Mouse (Mus musculus) forebrain, embryonic 12.5 days (tissue): Measurements from ENCODE around the gene Rdh12. TPM values are rescaled to one million over a fixed set of nuclear protein-coding genes. Genes with fewer than 3 reads are reported as not detected.

ENCODE experiments used
- ATAC-seq: fragments of 200-750 bp; cut with Nextera tagmentation; 2 replicates; pipeline ENCODE4 v1.8.0; 2017; ENCODE audit warnings: moderate TSS enrichment; ENCODE audit not compliant: low FRiP score
- H3K27ac ChIP-seq: fragments of 300-500 bp; sonication (generic); 2 replicates; pipeline ENCODE4 v1.5.1; 2016; ENCODE audit warnings: mild to moderate bottlenecking
- H3K27me3 ChIP-seq: fragments of 300-500 bp; sonication (generic); 2 replicates; pipeline ENCODE4 v1.6.1; 2016; ENCODE audit warnings: mild to moderate bottlenecking
- H3K36me3 ChIP-seq: fragments of 300-500 bp; sonication (generic); replicated peaks from 2 replicates; pipeline ENCODE4 v1.6.1; 2016; ENCODE audit warnings: mild to moderate bottlenecking
- H3K4me1 ChIP-seq: fragments of 300-500 bp; sonication (generic); 2 replicates; pipeline ENCODE4 v1.6.1; 2016
- H3K4me2 ChIP-seq: fragments of 300-500 bp; sonication (generic); 2 replicates; pipeline ENCODE4 v1.6.1; 2016; ENCODE audit warnings: mild to moderate bottlenecking, moderate library complexity
- H3K4me3 ChIP-seq: fragments of 300-500 bp; sonication (generic); replicated peaks from 2 replicates; pipeline ENCODE4 v1.5.1; 2016; ENCODE audit warnings: mild to moderate bottlenecking
- H3K9ac ChIP-seq: fragments of 300-500 bp; sonication (generic); 2 replicates; pipeline ENCODE4 v1.6.1; 2016; ENCODE audit warnings: mild to moderate bottlenecking
- H3K9me3 ChIP-seq: fragments of 300-500 bp; sonication (generic); 2 replicates; pipeline ENCODE4 v1.6.1; 2016
- WGBS: fragments of 180-500 bp; shearing (Covaris S2); methylation state at CpG from one replicate; pipeline ENCODE4 v1.1.7; 2016; 5-methylcytosine and 5-hydroxymethylcytosine counted together
- polyA plus RNA-seq: library from polyadenylated mRNA; unstranded; fragments of >200 nt; fragmentation: Nextera tagmentation; extraction: Ambion mirVana; gene quantifications from 2 replicates; pipeline ENCODE4 v1.2.1, GENCODE M21; 2016

The Rdh12 gene
- polyA plus RNA-seq, 1 experiment from 2014 or later, result 1.5 TPM

DNA sequence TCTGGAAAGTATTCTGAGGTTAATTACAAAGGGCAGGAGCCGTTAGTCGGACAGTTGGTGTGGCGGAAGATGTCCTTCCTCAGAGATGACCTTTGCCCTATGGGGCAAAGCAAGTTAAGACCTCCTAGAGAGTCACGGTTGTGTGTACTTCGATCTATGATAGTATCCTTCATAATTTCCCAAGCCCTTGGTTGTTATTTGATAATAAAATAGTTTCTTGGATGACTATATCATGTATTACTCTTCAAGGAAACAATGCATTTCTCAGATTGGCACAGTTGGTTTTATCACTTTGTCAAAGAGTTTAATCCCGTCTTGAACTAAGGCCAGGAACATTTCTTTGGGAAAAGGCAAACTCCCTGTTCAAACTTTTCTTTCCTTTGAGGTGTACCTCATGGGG, 16.5 kb upstream of the Rdh12 start, which contains the start of gene Rdh11:
Gene Rdh11, minus strand, starts transcription at position 101 of the 400 bp plus-strand sequence.
- ATAC-seq, result peak; percentile 34; the same call in 1 of the 2 replicates
- Histone ChIP-seq H3K27ac (peak within 1 kb of the TSS; percentile 65), H3K4me2 (peak within 1 kb of the TSS; percentile 81), H3K4me1 (peaks cover 20% of the 10 kb centered on the region), H3K36me3 (peaks cover 11% of the 10 kb centered on the region), H3K27me3 (no peaks in the 10 kb centered on the region), H3K9ac (peak within 1 kb of the TSS; percentile 79), H3K9me3 (no peaks in the 10 kb centered on the region), H3K4me3 (peak within 1 kb of the TSS; percentile 74)
- WGBS, result 65% methylated on average over 6 of the region's 6 CpGs

GRCm38 (mm10) chr12:79193441-79193840, 15.3 kb upstream of the Rdh12 start:
- H3K36me3 ChIP-seq, result no peaks in the 10 kb centered on the region; the same call in 1 of the 2 replicates
- ATAC-seq, result no peak
- no peak overlapping the region for H3K9ac ChIP-seq
- no peaks in the 10 kb centered on the region for H3K27me3 ChIP-seq
- no peak overlapping the region for H3K4me3 ChIP-seq
- H3K27ac ChIP-seq, result no peak overlapping the region
- H3K9me3 ChIP-seq, result no peaks in the 10 kb centered on the region
- H3K4me1 ChIP-seq, result peaks cover 20% of the 10 kb centered on the region
- no peak overlapping the region for H3K4me2 ChIP-seq
- 9% methylated on average over 3 of the region's 3 CpGs for WGBS

DNA sequence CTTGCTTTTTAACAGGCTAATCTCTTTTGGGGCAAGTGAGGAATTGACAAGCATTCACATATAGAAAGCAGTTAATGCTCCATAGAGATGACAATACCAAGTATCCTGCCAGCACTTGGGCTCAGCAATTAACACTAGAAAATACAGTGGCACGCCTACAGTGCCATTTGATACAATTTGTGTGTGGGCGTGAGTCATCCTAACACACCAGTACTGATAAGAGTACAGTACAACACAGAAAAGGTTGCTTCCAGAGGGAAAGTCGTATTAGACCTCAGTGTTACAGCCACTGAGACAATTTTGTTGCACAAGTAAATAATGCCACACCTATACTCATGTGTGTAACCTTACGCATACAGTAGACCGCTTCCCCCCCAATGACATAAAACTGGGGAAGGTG, 11.6 kb upstream of the Rdh12 start:
- no peak for ATAC-seq
- Histone ChIP-seq H3K27ac (no peak overlapping the region), H3K27me3 (no peaks in the 10 kb centered on the region), H3K4me1 (no peaks in the 10 kb centered on the region), H3K9ac (no peak overlapping the region), H3K4me3 (no peak overlapping the region), H3K4me2 (no peak overlapping the region), H3K9me3 (no peaks in the 10 kb centered on the region), H3K36me3 (no peaks in the 10 kb centered on the region)
- WGBS, result 86% methylated on average over 5 of the region's 5 CpGs

DNA sequence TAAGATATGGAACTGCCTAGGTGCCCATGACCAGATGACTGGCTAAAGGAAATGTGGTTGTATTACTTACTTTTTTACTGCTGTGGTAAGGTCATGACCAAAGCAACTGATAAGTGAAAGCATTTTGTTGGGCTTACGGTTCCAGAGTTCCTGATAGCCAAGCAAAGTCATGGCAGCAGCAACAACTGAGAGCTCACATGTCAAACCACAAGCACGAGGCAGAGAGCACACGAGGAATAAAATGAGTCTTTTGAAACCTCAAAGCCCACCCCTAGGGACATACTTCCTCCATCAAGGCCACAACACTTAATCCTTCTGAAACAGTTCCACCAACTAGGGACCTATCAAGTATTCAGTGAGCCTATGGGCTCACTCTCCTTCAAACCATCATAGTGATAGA, 6.8 kb upstream of the Rdh12 start:
- H3K4me1 ChIP-seq, result no peaks in the 10 kb centered on the region
- no peak overlapping the region for H3K9ac ChIP-seq
- H3K9me3 ChIP-seq, result no peaks in the 10 kb centered on the region
- no peaks in the 10 kb centered on the region for H3K27me3 ChIP-seq
- WGBS, result 78% methylated on average over 3 of the region's 3 CpGs
- no peaks in the 10 kb centered on the region for H3K36me3 ChIP-seq
- H3K27ac ChIP-seq, result no peak overlapping the region
- no peak overlapping the region for H3K4me2 ChIP-seq
- H3K4me3 ChIP-seq, result no peak overlapping the region
- no peak for ATAC-seq

- ATAC-seq, result no peak
- no peak overlapping the region for H3K27ac ChIP-seq
- WGBS, result 83% methylated on average over 8 of the region's 8 CpGs
- H3K9me3 ChIP-seq, result no peaks in the 10 kb centered on the region
- no peaks in the 10 kb centered on the region for H3K36me3 ChIP-seq
- no peak overlapping the region for H3K9ac ChIP-seq
- H3K4me3 ChIP-seq, result no peak overlapping the region
- peaks cover 8% of the 10 kb centered on the region for H3K4me1 ChIP-seq
- no peak overlapping the region for H3K4me2 ChIP-seq
- H3K27me3 ChIP-seq, result no peaks in the 10 kb centered on the region
These were observed 2.7 kb downstream of the Rdh12 start for GRCm38 (mm10) chr12:79211447-79211846.

GRCm38 (mm10) chr12:79217511-79217910, 8.8 kb downstream of the Rdh12 start:
- no peak for ATAC-seq
- WGBS, result 80% methylated on average over 5 of the region's 5 CpGs
- no peak overlapping the region for H3K4me3 ChIP-seq
- no peaks in the 10 kb centered on the region for H3K4me1 ChIP-seq
- H3K36me3 ChIP-seq, result no peaks in the 10 kb centered on the region
- H3K27me3 ChIP-seq, result no peaks in the 10 kb centered on the region
- H3K4me2 ChIP-seq, result no peak overlapping the region
- H3K9ac ChIP-seq, result no peak overlapping the region
- no peak overlapping the region for H3K27ac ChIP-seq
- H3K9me3 ChIP-seq, result no peaks in the 10 kb centered on the region

DNA sequence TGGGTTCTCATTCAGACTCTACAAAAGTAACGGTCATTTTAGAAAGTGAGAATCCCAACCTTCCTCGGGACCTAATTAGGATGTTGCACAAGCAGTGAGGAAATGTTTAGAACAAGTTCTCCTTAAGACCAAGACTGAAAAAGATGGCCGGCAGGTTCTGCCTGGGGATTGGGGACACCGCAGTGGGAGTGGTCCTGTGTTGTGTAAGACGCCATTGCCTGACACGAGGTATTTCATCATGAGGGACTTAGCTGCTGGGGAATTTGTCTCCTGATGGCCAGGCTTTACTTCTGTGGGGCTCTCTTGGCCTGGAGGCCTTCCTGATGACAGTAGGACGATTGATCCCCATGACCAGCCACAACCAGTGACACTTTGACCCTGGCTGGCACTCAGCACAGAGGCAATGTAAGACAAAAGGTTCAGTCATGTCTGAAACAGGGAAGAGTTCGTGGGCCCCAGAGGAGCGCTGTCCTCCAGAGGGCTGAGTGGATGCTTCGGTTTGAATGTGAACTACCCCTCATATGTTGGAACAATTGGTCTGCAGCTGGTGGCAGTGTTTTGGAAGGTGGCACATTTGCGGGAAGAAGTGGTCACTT, 26.9 kb downstream of the Rdh12 start:
- Histone ChIP-seq H3K4me1 (peaks cover 6% of the 10 kb centered on the region; the same call in 1 of the 2 replicates), H3K27me3 (no peaks in the 10 kb centered on the region), H3K27ac (no peak overlapping the region), H3K9ac (no peak overlapping the region), H3K4me3 (no peak overlapping the region), H3K9me3 (no peaks in the 10 kb centered on the region), H3K36me3 (peaks cover 59% of the 10 kb centered on the region), H3K4me2 (no peak overlapping the region)
- ATAC-seq, result no peak
- WGBS, result 83% methylated on average over 11 of the region's 11 CpGs

DNA sequence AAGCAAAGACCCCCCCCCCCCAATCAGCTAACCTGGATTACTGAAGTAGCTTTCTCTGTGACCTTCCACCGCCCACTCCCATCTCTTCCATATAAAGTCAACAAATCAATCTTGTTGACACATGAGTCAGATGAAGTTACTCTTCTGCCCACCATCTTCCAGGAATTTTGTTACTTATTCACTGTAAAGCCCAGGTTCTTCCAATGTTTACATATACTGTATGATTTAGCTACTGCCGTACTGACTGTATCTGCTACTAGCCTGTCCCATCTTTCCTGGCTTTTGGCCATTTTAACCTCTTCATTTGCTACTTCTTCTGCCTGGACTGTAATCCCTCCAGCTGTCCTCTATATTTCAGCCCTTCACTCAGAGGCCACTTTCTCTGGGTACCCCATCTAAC, 33.3 kb downstream of the Rdh12 start:
- H3K27me3 ChIP-seq, result no peaks in the 10 kb centered on the region
- no peak overlapping the region for H3K27ac ChIP-seq
- no peak overlapping the region for H3K4me3 ChIP-seq
- H3K4me2 ChIP-seq, result no peak overlapping the region
- ATAC-seq, result no peak
- peaks cover 97% of the 10 kb centered on the region for H3K36me3 ChIP-seq
- 100% methylated on average over 2 of the region's 2 CpGs for WGBS
- no peaks in the 10 kb centered on the region for H3K9me3 ChIP-seq
- H3K4me1 ChIP-seq, result no peaks in the 10 kb centered on the region
- H3K9ac ChIP-seq, result no peak overlapping the region

- Histone ChIP-seq H3K9me3 (no peaks in the 10 kb centered on the region), H3K4me3 (no peak overlapping the region), H3K4me2 (no peak overlapping the region), H3K27ac (no peak overlapping the region), H3K4me1 (no peaks in the 10 kb centered on the region), H3K36me3 (peaks cover 95% of the 10 kb centered on the region), H3K9ac (no peak overlapping the region), H3K27me3 (no peaks in the 10 kb centered on the region)
- 93% methylated on average over 6 of the region's 6 CpGs for WGBS
- ATAC-seq, result no peak
These were observed 34.2 kb downstream of the Rdh12 start for GRCm38 (mm10) chr12:79242921-79243320.

DNA sequence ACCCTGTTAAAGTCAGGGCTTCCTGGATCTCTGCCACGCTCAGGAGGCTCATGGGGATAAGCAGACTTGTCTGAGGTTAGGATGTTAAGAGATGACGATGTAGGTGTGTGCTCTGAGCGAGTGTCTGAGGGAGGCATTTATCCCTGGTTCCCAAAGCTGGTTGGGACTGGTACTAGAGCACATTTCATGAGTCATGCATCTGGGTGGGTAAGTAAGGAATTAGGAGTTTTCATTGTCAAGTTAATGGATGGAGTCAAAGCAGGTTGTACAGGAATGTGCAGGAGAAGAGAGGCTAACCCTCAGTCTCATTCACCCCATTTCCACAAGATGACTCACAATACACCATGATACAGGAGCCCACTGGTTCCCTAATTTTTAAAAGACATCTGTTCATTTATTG, 39.4 kb downstream of the Rdh12 start:
- ATAC-seq, result no peak
- WGBS, result 95% methylated on average over 3 of the region's 3 CpGs
- H3K9ac ChIP-seq, result no peak overlapping the region
- no peaks in the 10 kb centered on the region for H3K4me1 ChIP-seq
- H3K9me3 ChIP-seq, result no peaks in the 10 kb centered on the region
- no peak overlapping the region for H3K4me2 ChIP-seq
- no peaks in the 10 kb centered on the region for H3K27me3 ChIP-seq
- H3K27ac ChIP-seq, result no peak overlapping the region
- H3K36me3 ChIP-seq, result peaks cover 93% of the 10 kb centered on the region
- no peak overlapping the region for H3K4me3 ChIP-seq

- Histone ChIP-seq H3K27me3 (no peaks in the 10 kb centered on the region), H3K4me3 (no peak overlapping the region), H3K4me2 (no peak overlapping the region), H3K4me1 (no peaks in the 10 kb centered on the region), H3K27ac (no peak overlapping the region), H3K9me3 (no peaks in the 10 kb centered on the region), H3K36me3 (peaks cover 67% of the 10 kb centered on the region), H3K9ac (no peak overlapping the region)
- WGBS, result 92% methylated on average over 9 of the region's 9 CpGs
- ATAC-seq, result no peak
These were observed 44.8 kb downstream of the Rdh12 start for GRCm38 (mm10) chr12:79253294-79254053.

GRCm38 (mm10) chr12:79254975-79255374, 46.3 kb downstream of the Rdh12 start:
- no peak overlapping the region for H3K27ac ChIP-seq
- peaks cover 55% of the 10 kb centered on the region for H3K36me3 ChIP-seq
- no peaks in the 10 kb centered on the region for H3K27me3 ChIP-seq
- no peak for ATAC-seq
- H3K9ac ChIP-seq, result no peak overlapping the region
- no peak overlapping the region for H3K4me3 ChIP-seq
- H3K4me2 ChIP-seq, result no peak overlapping the region
- WGBS, result 96% methylated on average over 10 of the region's 10 CpGs
- no peaks in the 10 kb centered on the region for H3K4me1 ChIP-seq
- H3K9me3 ChIP-seq, result no peaks in the 10 kb centered on the region

DNA sequence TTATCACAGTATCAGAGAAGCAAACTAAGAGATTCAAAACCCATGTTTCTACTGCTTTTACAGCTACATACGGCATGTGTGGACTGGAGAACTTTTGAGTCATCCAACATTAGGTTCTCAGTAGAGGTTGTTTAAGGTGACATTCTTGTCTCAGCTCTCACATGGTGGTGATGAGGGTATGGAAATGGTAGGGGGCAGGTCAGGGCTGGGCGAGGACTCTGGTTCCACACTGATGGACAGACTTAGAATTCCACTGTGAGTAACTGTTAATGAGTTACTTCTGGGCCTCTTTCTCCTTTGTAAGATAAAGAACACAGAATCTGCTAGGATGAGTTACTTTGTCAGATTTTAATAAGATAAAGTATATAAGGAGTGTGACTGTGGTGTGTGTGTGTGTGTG, 51.4 kb downstream of the Rdh12 start:
- H3K4me3 ChIP-seq, result no peak overlapping the region
- no peaks in the 10 kb centered on the region for H3K9me3 ChIP-seq
- H3K4me1 ChIP-seq, result no peaks in the 10 kb centered on the region
- no peak overlapping the region for H3K4me2 ChIP-seq
- H3K36me3 ChIP-seq, result peaks cover 66% of the 10 kb centered on the region
- no peak overlapping the region for H3K9ac ChIP-seq
- ATAC-seq, result no peak
- H3K27me3 ChIP-seq, result no peaks in the 10 kb centered on the region
- H3K27ac ChIP-seq, result no peak overlapping the region
- 90% methylated on average over 2 of the region's 2 CpGs for WGBS
